Mouse (Mus musculus): ENCODE measurements at regions not wholly inside any gene's neighbourhood (a gene's known extent, or its start where the extent isn't known, plus 50 kb on each side); places are given as distances from the start of the nearest gene placed in this dataset.

GRCm38 (mm10) chr12:113355132-113355531 lies 134.2 kb upstream of the Adam6b start:
- no peak for TF ChIP-seq GATA1 (IDR thresholded peaks at IDR 0.05; ENCODE audit: borderline replicate concordance, low read length)
- no peak for TF ChIP-seq GATA2 (IDR thresholded peaks at IDR 0.05; ENCODE audit: borderline replicate concordance, low read depth, low read length)
- no peak for TF ChIP-seq CTCF (IDR thresholded peaks at IDR 0.05; ENCODE audit: low read depth, low read length)
- TF ChIP-seq TAL1 (conservative IDR thresholded peaks at IDR 0.05; ENCODE audit: low read depth, low read length) = no peak

Measured in G1E (cell line).